Mouse (Mus musculus): Measurements from ENCODE around the gene Ceacam15.

DNA sequence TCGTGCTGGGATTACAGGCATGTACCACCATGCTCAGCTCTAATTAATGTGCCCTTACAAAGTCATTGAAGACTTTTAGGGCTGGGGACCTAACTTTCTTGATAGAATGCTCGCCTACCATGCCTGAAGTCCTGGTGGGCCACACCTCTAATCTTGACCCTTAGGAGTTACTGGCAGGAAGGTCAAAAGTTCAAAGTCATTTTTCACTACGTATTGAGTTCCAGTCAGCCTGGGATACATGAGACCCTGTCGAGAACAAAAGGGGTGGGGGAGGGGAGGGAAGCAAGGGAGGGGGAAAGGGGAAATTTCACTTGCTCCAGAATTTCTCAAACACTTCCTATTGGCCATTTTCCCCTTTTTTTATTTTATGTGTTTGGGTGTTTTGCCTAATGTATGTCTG, 52.4 kb downstream of the Ceacam15 start:
- TF ChIP-seq CTCF (conservative IDR thresholded peaks at IDR 0.05; ENCODE audit: low read length) (no peak), POU5F1 (IDR thresholded peaks at IDR 0.05; ENCODE audit: borderline replicate concordance, low read length) (no peak)

Measured in E14TG2a.4 (cell line).